Mouse (Mus musculus): ENCODE measurements around the gene Scel. TPM values are rescaled to one million over a fixed set of nuclear protein-coding genes. Genes with fewer than 3 reads are reported as not detected.

The Scel gene
- polyA plus RNA-seq, 2 experiments: 5.6 to 14.3 TPM

DNA sequence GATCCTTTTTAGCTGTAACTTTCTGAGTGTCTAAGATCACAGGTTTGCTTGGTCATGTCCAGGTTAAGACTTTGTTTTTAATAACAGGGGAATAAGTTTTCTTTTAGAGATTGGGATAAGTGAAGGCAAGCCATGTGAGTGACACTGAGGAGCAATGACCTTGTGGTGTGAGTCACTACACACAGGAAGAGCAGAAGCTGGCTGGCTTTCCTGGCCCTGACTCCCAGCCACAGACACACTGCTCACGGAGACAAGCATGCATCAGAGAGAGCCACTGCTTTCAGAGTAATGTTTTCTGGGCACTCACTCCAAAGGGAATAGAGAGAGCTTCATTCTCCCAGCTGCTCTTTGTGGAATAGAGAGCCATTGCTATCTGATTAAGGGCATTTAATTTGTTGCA lies 54.8 kb downstream of the Scel start:
- no peak overlapping the region for H3K27ac ChIP-seq (replicated peaks; ENCODE audit: low read depth, low read length)
- ATAC-seq (ENCODE audit: low FRiP score, low read depth) (no peak), DNase-seq (ENCODE audit: low spot score) (no peak)
- no peak overlapping the region for H3K9ac ChIP-seq (ENCODE audit: low read depth, low read length, severe bottlenecking)
- H3K4me3 ChIP-seq (replicated peaks; ENCODE audit: low read length): no peak overlapping the region
- no peaks in the 10 kb centered on the region for H3K9me3 ChIP-seq (ENCODE audit: control insufficient read depth, low read length)
- no peak for TF ChIP-seq POLR2A (IDR thresholded peaks at IDR 0.05; ENCODE audit: borderline replicate concordance, extremely low read depth, insufficient read depth, insufficient read length)
- H3K36me3 ChIP-seq (ENCODE audit: control insufficient read depth, insufficient read depth, low read length): no peaks in the 10 kb centered on the region
- H3K4me1 ChIP-seq (ENCODE audit: control insufficient read depth, insufficient read depth, low read length): no peaks in the 10 kb centered on the region
- 60% methylated on average over 1 of the region's 1 CpGs for WGBS
- no peak overlapping the region for H3K4me2 ChIP-seq (replicated peaks; ENCODE audit: low read depth, low read length, severe bottlenecking)
- H3K27me3 ChIP-seq (ENCODE audit: control insufficient read depth, insufficient read depth, low read length): no peaks in the 10 kb centered on the region

- Histone ChIP-seq H3K36me3 (ENCODE audit: control insufficient read depth, insufficient read depth, low read length) (no peaks in the 10 kb centered on the region), H3K4me2 (replicated peaks; ENCODE audit: low read depth, low read length, severe bottlenecking) (no peak overlapping the region), H3K4me1 (ENCODE audit: control insufficient read depth, insufficient read depth, low read length) (no peaks in the 10 kb centered on the region), H3K27me3 (ENCODE audit: control insufficient read depth, insufficient read depth, low read length) (no peaks in the 10 kb centered on the region), H3K9ac (ENCODE audit: low read depth, low read length, severe bottlenecking) (no peak overlapping the region), H3K27ac (replicated peaks; ENCODE audit: low read depth, low read length) (no peak overlapping the region), H3K4me3 (replicated peaks; ENCODE audit: low read length) (no peak overlapping the region), H3K9me3 (ENCODE audit: control insufficient read depth, low read length) (no peaks in the 10 kb centered on the region)
- no peak for TF ChIP-seq POLR2A (IDR thresholded peaks at IDR 0.05; ENCODE audit: borderline replicate concordance, extremely low read depth, insufficient read depth, insufficient read length)
- DNase-seq (ENCODE audit: low spot score) (no peak), ATAC-seq (ENCODE audit: low FRiP score, low read depth) (no peak)
- 76% methylated on average over 2 of the region's 2 CpGs for WGBS
These were observed 55.3 kb downstream of the Scel start for GRCm38 (mm10) chr14:103568433-103568832.

DNA sequence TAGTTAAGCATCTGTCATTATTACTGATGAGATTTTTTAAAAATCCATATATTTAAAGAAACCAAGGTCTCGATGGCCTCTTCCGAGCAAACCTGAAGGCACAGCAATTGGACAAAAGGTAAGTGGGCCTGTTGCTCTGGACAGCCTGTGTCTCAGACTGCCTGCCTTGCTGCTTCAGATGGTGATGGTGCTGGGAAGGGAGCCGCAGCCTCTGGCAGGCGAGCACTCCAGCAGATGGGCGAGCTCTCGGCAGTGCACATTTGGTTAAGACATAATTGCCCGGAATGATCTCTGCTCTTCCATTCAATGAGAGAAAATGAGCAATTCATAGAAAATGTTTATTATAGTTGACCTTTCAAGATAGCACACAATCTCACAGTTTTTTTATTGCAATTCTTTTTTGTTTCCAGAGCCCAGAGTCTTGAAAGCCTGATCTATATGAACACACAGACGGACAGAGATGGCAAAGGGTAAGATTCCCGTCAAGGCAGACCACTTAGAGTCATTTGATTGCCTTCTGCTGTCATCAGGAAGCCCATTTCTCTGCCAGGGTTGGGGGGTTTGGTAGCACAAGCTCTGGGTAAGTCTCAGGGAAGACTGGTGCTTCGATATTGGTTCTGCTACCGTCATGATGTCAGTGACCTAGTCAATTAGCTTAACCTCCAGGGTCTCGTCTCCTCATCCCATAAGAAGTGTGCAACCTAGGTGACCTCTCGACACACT lies 58.6 kb downstream of the Scel start:
- Histone ChIP-seq H3K9ac (ENCODE audit: low read depth, low read length, severe bottlenecking) (no peak overlapping the region), H3K27ac (replicated peaks; ENCODE audit: low read depth, low read length) (no peak overlapping the region), H3K36me3 (ENCODE audit: control insufficient read depth, insufficient read depth, low read length) (no peaks in the 10 kb centered on the region), H3K4me2 (replicated peaks; ENCODE audit: low read depth, low read length, severe bottlenecking) (no peak overlapping the region), H3K27me3 (ENCODE audit: control insufficient read depth, insufficient read depth, low read length) (no peaks in the 10 kb centered on the region), H3K4me3 (replicated peaks; ENCODE audit: low read length) (no peak overlapping the region), H3K4me1 (ENCODE audit: control insufficient read depth, insufficient read depth, low read length) (no peaks in the 10 kb centered on the region), H3K9me3 (ENCODE audit: control insufficient read depth, low read length) (no peaks in the 10 kb centered on the region)
- no peak for TF ChIP-seq POLR2A (IDR thresholded peaks at IDR 0.05; ENCODE audit: borderline replicate concordance, extremely low read depth, insufficient read depth, insufficient read length)
- no peak for DNase-seq (ENCODE audit: low spot score)
- no peak for ATAC-seq (ENCODE audit: low FRiP score, low read depth)
- WGBS: 88% methylated on average over 13 of the region's 13 CpGs

DNA sequence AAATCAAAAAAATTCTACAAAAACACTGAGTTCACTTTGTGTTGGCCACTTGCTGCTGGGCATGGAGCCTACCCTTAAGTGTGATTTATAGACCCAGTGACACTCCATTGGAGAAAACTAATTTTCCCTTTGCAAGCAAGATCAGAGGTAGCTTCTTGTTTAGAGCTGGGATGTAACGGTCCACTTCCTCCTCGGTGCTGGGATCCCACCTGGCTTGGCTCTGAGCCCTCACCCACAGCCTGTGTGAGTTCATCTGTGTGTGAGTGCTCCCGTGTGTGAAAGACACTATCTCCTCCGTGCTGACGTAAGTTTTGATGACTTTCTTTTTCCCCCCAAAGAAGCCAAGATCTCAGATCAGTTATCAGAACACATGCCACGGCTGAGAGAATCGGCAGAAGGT lies 62.7 kb downstream of the Scel start:
- Histone ChIP-seq H3K36me3 (ENCODE audit: control insufficient read depth, insufficient read depth, low read length) (no peaks in the 10 kb centered on the region), H3K4me1 (ENCODE audit: control insufficient read depth, insufficient read depth, low read length) (no peaks in the 10 kb centered on the region), H3K27me3 (ENCODE audit: control insufficient read depth, insufficient read depth, low read length) (no peaks in the 10 kb centered on the region), H3K27ac (replicated peaks; ENCODE audit: low read depth, low read length) (no peak overlapping the region), H3K4me2 (replicated peaks; ENCODE audit: low read depth, low read length, severe bottlenecking) (no peak overlapping the region), H3K9ac (ENCODE audit: low read depth, low read length, severe bottlenecking) (no peak overlapping the region), H3K9me3 (ENCODE audit: control insufficient read depth, low read length) (no peaks in the 10 kb centered on the region), H3K4me3 (replicated peaks; ENCODE audit: low read length) (no peak overlapping the region)
- DNase-seq (ENCODE audit: low spot score) (no peak), ATAC-seq (ENCODE audit: low FRiP score, low read depth) (no peak)
- WGBS: 72% methylated on average over 7 of the region's 7 CpGs
- TF ChIP-seq POLR2A (IDR thresholded peaks at IDR 0.05; ENCODE audit: borderline replicate concordance, extremely low read depth, insufficient read depth, insufficient read length): no peak

- no peak for TF ChIP-seq POLR2A (IDR thresholded peaks at IDR 0.05; ENCODE audit: borderline replicate concordance, extremely low read depth, insufficient read depth, insufficient read length)
- H3K4me2 ChIP-seq (replicated peaks; ENCODE audit: low read depth, low read length, severe bottlenecking): no peak overlapping the region
- no peaks in the 10 kb centered on the region for H3K9me3 ChIP-seq (ENCODE audit: control insufficient read depth, low read length)
- H3K4me3 ChIP-seq (replicated peaks; ENCODE audit: low read length): no peak overlapping the region
- ATAC-seq (ENCODE audit: low FRiP score, low read depth) (no peak), DNase-seq (ENCODE audit: low spot score) (no peak)
- H3K9ac ChIP-seq (ENCODE audit: low read depth, low read length, severe bottlenecking): no peak overlapping the region
- no peaks in the 10 kb centered on the region for H3K4me1 ChIP-seq (ENCODE audit: control insufficient read depth, insufficient read depth, low read length)
- H3K36me3 ChIP-seq (ENCODE audit: control insufficient read depth, insufficient read depth, low read length): no peaks in the 10 kb centered on the region
- H3K27me3 ChIP-seq (ENCODE audit: control insufficient read depth, insufficient read depth, low read length): no peaks in the 10 kb centered on the region
- H3K27ac ChIP-seq (replicated peaks; ENCODE audit: low read depth, low read length): no peak overlapping the region
These were observed 63.9 kb downstream of the Scel start for GRCm38 (mm10) chr14:103577011-103577410.
